Mouse (Mus musculus): ENCODE data around the gene Hpse2. TPM values are rescaled to one million over a fixed set of nuclear protein-coding genes. Genes with fewer than 3 reads are reported as not detected.

The Hpse2 gene
- not detected for polyA plus RNA-seq (2015; fragmentation: Illumina TruSeq; extraction: RNeasy Lipid Tissue Mini Kit (QIAGEN cat#74804); ENCODE audit: low read depth, low replicate concordance)

GRCm38 (mm10) chr19:43388017-43388904, at the start of gene Hpse2:
TSS of gene Hpse2 (minus strand) at chr19:43388355.

DNA sequence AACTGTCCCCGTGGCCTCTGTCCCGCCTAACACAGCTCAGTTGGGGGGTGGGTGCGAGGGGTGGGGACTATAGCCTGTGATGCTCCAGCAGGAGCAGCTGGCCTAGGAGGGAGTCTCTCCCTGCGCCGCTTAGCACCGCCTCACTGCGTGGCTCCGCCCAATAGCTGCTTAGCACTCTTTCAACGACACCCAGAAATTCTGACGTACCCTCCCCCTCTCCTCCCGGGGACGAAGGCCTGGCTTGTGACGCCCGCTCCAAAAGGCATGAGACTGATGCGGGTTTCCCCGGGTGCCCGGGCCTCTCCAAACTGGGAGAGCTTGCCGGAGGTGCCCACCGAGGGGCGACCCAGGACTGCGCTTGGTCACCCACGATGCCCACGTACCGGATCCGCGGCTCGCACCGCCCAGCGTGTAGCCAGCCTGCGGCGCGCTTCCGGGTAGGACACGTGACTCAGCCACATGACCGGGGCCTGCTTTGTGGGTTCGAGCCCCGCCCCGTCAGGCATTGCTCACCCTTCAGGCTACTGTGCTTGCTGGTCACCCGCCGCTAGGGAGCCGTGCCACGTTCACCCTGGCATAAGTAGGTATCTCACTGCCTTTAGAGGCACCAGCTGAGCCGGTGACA, 608.5 kb downstream of the Hpse2 start, which contains the start of gene Hps1:
Gene Hps1 (minus strand): TSS at position 448 of the 625 bp plus-strand sequence.

DNA sequence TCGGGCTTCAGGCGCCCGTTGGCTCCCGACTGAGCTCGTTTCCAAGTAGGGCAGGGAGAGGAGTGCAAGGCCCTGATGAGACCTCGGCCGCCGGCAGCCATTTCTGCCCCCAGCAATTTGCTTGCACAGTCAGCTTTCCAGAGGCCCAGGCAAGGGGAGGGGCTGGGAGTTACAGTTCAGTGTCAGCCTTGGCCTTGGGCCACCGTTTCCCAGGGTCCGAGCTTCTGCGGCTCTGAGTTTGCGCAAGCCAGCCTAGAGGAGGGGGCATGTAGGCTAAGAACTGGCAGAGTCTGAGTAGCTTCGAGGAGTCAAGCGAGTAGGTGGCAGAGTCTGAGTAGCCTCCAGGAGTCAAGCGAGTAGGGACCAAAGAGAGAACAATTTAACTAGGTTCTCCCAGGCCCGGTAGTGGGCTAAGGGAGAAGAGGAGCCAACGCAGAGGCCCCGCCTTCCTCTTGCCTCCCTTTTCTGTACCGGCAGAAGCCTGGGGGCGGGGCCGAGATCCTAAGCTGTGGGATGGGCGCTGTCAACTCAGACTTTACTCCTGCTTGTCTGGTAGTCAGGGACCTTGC, 635.7 kb downstream of the Hpse2 start, which contains the start of gene Pyroxd2:
Gene Pyroxd2 (minus strand): TSS at position 413 of the 569 bp plus-strand sequence.

Other genes starting within 250 kb of the Hpse2 start
- 60.5 TPM for gene Cnnm1, start 52.1 kb upstream of the Hpse2 start, polyA plus RNA-seq (2015; fragmentation: Illumina TruSeq; extraction: RNeasy Lipid Tissue Mini Kit (QIAGEN cat#74804); ENCODE audit: low read depth, low replicate concordance)
- 469 TPM for gene Got1, start 136.2 kb upstream of the Hpse2 start, polyA plus RNA-seq (2015; fragmentation: Illumina TruSeq; extraction: RNeasy Lipid Tissue Mini Kit (QIAGEN cat#74804); ENCODE audit: low read depth, low replicate concordance)
- not detected for gene Nkx2-3, start 224.0 kb upstream of the Hpse2 start, polyA plus RNA-seq (2015; fragmentation: Illumina TruSeq; extraction: RNeasy Lipid Tissue Mini Kit (QIAGEN cat#74804); ENCODE audit: low read depth, low replicate concordance)